Mouse (Mus musculus) midbrain, embryonic 14.5 days (tissue): ENCODE measurements around the gene 4930415L06Rik. TPM values are rescaled to one million over a fixed set of nuclear protein-coding genes. Genes with fewer than 3 reads are reported as not detected.

Source experiments
- ATAC-seq: fragments of 200-750 bp; cut with Nextera tagmentation; 2 replicates; pipeline ENCODE4 v1.8.0; 2017; ENCODE audit warnings: moderate number of reproducible peaks, moderate library complexity; ENCODE audit not compliant: low FRiP score, low TSS enrichment
- DNase-seq: peaks from one replicate; pipeline ENCODE4 v3.0.0-alpha.2; 2015
- H3K27ac ChIP-seq: fragments of 300-500 bp; sonication (generic); replicated peaks from 2 replicates; pipeline ENCODE4 v1.5.1; 2014; ENCODE audit warnings: mild to moderate bottlenecking, low read depth, low read length, moderate library complexity
- H3K27me3 ChIP-seq: fragments of 300-500 bp; sonication (generic); 2 replicates; pipeline ENCODE4 v1.6.1; 2014; ENCODE audit warnings: low read length, control low read depth, mixed read lengths; ENCODE audit not compliant: control insufficient read depth, insufficient read depth
- H3K36me3 ChIP-seq: fragments of 300-500 bp; sonication (generic); 2 replicates; pipeline ENCODE4 v1.6.1; 2014; ENCODE audit warnings: low read length, control low read depth; ENCODE audit not compliant: control insufficient read depth, insufficient read depth
- H3K4me1 ChIP-seq: fragments of 300-500 bp; sonication (generic); 2 replicates; pipeline ENCODE4 v1.6.1; 2014; ENCODE audit warnings: mild to moderate bottlenecking, antibody characterized with exemption, low read length, control low read depth; ENCODE audit not compliant: control insufficient read depth, insufficient read depth
- H3K4me2 ChIP-seq: fragments of 300-500 bp; sonication (generic); 2 replicates; pipeline ENCODE4 v1.6.1; 2014; ENCODE audit warnings: mild to moderate bottlenecking, low read length, moderate library complexity
- H3K4me3 ChIP-seq: fragments of 300-500 bp; sonication (generic); replicated peaks from 2 replicates; pipeline ENCODE4 v1.5.1; 2014; ENCODE audit warnings: low read depth, low read length
- H3K9ac ChIP-seq: fragments of 300-500 bp; sonication (generic); replicated peaks from 2 replicates; pipeline ENCODE4 v1.6.1; 2014; ENCODE audit warnings: mild to moderate bottlenecking, low read length, moderate library complexity
- H3K9me3 ChIP-seq: fragments of 300-500 bp; sonication (generic); 2 replicates; pipeline ENCODE4 v1.6.1; 2016; ENCODE audit warnings: low read length, control low read depth, mixed read lengths; ENCODE audit not compliant: control insufficient read depth
- WGBS: fragments of 180-500 bp; shearing (Covaris S2); extraction: QIAGEN DNeasy Blood & Tissue Kit; methylation state at CpG from one replicate; pipeline ENCODE4 v1.1.7; 2014; 5-methylcytosine and 5-hydroxymethylcytosine counted together
- polyA plus RNA-seq: library from polyadenylated mRNA; unstranded; fragments of >200 nt; fragmentation: Nextera tagmentation; extraction: Ambion mirVana; gene quantifications from 2 replicates; pipeline ENCODE4 v1.2.1, GENCODE M21; 2014

The 4930415L06Rik gene
- not detected in 2 replicates for polyA plus RNA-seq

DNA sequence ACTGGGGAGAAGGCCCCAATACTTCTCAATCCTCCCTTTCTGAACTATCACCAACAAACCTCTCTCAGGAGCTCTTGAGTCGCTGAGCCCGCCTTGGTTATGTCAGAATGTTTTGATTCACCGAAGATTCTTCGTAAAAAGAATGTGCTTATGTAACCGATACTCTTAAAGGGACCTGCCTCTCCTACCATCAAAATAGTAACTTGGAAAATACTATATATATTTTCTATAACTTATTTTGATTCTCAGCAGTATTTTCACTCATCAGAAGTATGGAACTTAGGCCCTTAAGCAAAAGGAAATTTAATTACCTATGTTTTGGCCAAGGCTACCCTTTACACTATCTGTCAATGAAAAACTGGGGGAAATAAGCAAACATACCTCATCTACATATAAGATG, at the start of gene 4930415L06Rik:
TSS of gene 4930415L06Rik (minus strand) at position 101 of the 400 bp plus-strand sequence.
- H3K27ac ChIP-seq = no peak within 1 kb of the TSS
- H3K4me2 ChIP-seq = no peak within 1 kb of the TSS
- no peaks in the 10 kb centered on the region for H3K4me1 ChIP-seq
- WGBS = 94% methylated on average over 5 of the region's 5 CpGs
- no peak within 1 kb of the TSS for H3K9ac ChIP-seq
- H3K36me3 ChIP-seq = no peaks in the 10 kb centered on the region
- DNase-seq (no peak), ATAC-seq (no peak)
- H3K4me3 ChIP-seq = no peak within 1 kb of the TSS
- no peaks in the 10 kb centered on the region for H3K27me3 ChIP-seq
- no peaks in the 10 kb centered on the region for H3K9me3 ChIP-seq

DNA sequence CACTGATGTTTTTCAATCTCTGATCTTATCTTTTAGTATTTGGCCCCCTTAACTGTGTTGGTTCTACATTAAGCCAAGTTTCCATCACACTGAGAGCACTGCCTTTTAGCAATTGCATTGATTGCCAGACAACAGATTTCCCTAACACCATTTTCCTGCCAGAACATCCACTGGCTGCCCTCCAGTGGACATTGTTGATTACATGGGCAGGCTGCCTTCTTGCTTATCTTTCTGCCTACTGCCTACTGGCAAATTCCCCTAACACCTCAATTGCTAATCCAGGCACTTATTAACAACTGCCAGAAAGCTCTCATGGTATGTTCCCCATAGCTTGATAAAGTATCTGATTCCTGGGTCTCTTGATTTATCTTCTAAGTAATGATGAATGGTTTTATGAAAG, 46.0 kb upstream of the 4930415L06Rik start:
- no peak overlapping the region for H3K9ac ChIP-seq
- no peak overlapping the region for H3K4me3 ChIP-seq
- H3K4me2 ChIP-seq = no peak overlapping the region
- H3K27ac ChIP-seq = no peak overlapping the region
- H3K9me3 ChIP-seq = no peaks in the 10 kb centered on the region
- no peaks in the 10 kb centered on the region for H3K4me1 ChIP-seq
- no peaks in the 10 kb centered on the region for H3K27me3 ChIP-seq
- DNase-seq (peak; percentile 6), ATAC-seq (no peak)
- no peaks in the 10 kb centered on the region for H3K36me3 ChIP-seq

GRCm38 (mm10) chrX:89904871-89905270, 27.8 kb downstream of the 4930415L06Rik start:
- Histone ChIP-seq H3K4me2 (no peak overlapping the region), H3K4me1 (no peaks in the 10 kb centered on the region), H3K4me3 (no peak overlapping the region), H3K9me3 (no peaks in the 10 kb centered on the region), H3K27me3 (no peaks in the 10 kb centered on the region), H3K36me3 (no peaks in the 10 kb centered on the region), H3K27ac (no peak overlapping the region), H3K9ac (no peak overlapping the region)
- ATAC-seq (no peak), DNase-seq (no peak)
- WGBS = 86% methylated on average over 1 of the region's 1 CpGs

Other genes with a start within 250 kb of the 4930415L06Rik start
- gene 4932429P05Rik, start 180.6 kb downstream of the 4930415L06Rik start, polyA plus RNA-seq = not detected in 2 replicates